Mouse (Mus musculus) ovary, postnatal 10 days (tissue): ENCODE data around the gene Immp2l.
"Not testable (repeated sequence)": the region's sequence is repeated elsewhere in the genome, so short reads cannot be mapped to it uniquely, and the experiment has no call there.

ENCODE experiments used
- DNase-seq: peaks from one replicate; pipeline ENCODE4 v3.0.0; 2022; ENCODE audit warnings: low spot score

The Immp2l gene

DNA sequence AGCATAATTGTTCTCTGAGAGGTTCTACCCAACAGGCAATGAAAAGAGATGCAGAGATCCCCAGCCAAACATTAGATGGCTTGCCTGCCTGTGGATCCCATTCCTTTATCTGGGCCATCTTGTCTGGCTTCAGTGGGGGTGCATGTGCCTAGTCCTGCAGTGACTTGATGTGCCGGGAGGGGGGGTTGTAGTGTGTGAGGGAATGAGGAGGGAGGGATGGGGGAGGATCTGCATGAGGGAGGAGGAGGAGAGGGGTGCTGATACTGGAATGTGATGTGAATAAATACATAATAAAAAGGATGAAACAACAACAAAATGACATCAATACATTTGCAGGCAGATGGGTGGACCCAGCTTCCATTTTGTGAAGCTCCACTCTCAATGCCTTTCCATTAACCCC, 658.3 kb downstream of the Immp2l start:
- no peak for DNase-seq

DNA sequence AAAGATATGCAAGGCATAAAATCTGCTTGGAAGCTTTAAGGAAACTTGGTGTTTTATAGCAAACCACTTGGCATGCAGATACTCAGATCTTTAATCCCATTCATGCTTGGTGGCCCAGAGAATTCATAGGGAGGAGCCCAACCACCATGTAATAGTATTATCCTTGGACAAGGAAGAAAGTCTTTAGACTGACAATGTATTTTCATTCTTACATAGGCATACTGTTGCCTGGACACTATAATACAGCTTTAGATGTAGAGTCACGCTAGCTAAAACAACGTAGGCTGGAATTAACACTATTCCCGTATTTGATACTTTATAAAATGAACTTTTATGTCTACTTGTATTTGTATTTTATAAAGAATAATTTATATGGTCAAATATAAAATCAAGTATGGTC, 665.9 kb downstream of the Immp2l start:
- DNase-seq: no peak

DNA sequence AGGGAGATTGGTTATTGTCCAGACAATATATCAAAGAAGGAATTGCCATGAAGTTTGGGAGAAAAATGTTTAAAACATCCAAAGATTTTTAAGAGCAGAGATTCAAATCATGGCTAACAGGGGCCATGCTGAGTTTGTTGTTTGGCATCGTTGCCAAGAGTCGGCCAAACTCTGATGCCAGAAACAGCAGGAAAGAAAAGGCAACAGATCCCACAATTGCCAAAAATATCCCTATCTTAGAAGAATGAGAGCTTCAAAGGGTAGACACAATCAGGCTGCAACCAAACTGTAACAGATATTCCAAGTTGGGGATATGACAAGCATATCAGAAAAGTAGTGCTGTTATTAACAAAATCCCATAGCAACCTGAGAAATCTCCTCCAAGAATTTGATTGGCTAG, 686.7 kb downstream of the Immp2l start:
- DNase-seq: no peak

DNA sequence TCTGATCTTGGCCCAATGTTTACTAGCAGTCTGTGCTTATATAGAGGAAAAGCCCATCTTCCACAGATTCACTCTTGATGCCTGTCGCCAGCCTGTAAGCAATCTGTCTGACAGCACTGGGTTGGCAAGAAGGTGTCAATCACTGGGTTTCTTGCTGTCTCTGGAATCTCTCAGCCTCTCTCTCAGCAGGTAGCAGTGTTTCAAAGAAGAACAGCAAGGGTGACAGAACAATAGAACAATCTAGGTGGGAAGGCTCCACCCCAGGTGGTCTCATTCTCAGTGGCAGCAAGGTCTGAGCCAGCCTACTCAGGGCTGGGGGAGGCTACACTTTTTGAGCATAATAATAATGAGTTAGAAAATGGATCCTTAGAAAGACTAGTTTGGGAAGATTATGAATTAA, 693.1 kb downstream of the Immp2l start:
- DNase-seq: no peak

DNA sequence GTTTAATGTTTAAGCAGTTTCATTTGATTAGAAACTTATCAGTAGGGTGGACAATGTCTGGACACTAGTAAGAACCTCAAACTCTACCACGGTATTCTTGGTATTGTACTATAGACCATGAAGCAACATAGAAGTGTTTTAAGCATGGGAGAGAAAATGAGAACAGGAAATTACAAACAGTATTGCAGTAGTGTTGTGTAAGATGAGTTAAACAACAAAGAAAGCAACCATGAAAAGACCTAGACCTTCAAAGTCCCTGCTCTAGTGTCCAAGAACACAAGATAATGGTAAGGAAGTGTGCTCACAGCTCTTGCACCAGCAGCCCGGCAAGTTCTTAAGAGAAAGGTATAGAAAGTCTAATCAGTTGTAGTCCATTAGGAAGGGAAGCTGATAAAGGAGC, 700.7 kb downstream of the Immp2l start:
- DNase-seq: no peak

DNA sequence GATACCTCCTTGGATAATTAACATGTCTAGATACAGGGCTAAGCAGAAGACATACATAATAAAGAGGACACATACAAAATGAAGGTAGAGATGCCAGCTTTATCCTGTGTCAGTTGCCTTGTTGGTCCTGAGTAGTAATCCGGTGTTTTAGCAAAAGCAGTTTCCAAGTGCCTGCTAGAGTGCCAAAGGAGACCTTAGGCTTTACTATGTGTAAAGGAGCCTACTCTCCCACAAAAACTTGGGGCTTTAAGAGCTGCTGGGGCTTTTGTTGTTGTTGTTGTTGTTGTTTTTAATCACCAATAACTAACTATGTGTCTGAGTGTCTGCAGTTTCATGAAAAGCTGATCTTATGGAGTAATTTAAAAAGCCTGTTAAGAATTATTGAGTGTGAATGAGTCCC, 702.8 kb downstream of the Immp2l start:
- no peak for DNase-seq

DNA sequence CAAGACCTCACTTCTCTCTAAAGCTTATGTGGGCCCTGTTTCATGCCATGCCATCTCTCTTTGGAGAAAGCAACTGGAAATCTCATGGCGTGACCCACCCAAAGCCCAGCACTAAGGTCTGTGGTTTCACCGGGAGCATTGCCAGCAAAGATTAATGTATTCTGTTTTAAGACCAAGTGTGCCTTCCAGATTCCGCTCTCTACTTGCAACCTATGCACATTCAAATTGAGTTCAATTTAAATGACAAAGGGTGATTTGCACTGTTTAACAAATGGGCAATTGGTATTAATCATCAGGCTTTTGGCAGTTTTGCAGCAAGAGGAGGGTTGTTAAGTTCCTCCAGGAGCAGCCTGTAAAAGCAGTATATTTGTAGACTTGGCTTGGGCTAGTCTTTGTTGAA, 703.3 kb downstream of the Immp2l start:
- DNase-seq: no peak

DNA sequence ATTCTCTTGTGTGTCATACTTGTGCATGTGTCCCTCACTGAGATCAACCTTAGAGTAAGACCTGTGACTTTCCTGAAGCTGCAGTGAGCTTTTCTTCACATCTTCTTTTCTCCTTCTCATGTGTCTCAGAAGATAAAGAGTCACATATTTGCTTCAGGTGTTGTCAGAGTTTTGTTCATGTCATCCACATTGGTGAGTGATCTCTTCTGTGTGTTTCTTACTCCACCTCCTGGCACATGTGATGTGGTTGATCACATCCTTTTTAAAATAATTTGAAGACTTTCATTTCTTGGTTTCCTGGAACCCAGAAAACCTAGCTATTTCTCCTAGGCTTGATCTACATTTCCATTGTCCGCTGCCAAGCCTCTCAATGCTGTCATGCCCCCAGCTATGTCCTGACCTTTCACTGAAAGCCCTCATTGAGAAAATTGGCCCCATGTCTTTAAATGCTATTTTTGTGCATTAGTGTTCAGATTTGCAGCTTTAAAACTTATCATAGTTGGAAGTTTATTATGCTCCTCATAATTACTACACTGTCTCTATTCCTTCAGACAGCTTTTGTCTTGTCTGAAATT, 704.0 kb downstream of the Immp2l start:
- DNase-seq: no peak

DNA sequence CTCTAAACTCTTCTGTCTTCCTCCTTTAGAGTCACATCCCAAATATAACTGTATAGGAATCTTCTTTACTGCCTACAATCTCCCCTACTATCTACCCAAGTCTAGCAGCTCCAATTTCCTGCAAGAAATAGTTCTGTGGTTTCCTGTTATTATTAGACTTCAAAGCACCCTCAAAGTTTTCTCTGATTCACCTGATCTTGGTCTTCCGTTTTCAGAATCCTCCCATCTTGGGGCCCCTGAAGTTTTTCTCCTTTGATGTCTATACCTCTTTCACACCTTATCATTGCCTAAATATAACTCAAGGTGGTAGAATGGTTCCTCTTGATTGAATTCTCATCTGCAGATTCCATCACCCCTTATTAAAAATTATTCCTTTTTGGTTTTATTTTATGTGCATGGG, 704.6 kb downstream of the Immp2l start:
- DNase-seq: no peak

DNA sequence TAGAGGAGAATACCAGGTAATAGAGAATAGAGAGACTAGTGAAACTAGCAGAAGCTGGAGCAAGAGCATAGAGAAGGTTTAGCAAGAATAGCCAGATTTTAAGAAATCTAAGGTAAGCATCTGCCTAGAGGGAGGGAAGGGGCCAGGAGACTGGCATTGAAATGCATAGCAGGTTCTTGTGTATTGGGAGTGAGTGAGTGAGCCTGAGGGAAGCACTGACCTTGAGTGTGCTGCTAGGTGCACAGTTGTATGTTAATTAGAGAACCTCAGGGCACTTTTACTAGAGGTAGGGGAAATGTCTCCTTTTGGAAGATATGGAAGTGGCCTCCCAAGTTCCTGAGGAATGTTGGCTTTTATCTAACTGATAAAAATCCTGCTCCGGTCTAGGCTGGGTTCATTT, 705.9 kb downstream of the Immp2l start:
- no peak for DNase-seq

DNA sequence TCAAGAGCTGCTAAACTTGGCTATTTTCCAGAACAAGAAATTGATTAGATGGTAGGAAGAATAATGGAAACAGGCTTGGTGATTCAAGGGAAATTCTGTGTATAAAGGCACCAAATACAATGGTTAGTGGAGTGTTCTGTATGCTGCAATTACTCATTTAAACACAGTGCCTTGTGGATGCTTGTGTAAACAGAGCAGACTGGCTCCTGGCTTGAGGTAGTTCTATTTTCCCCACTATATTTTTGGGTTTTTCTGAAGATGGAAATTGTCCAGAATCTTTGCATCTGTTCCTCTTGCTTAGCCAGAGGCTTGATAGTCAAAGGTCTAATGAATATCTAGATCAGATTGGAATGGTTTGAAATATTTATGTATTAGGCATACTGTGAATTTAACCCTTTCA, 709.3 kb downstream of the Immp2l start:
- DNase-seq: no peak

DNA sequence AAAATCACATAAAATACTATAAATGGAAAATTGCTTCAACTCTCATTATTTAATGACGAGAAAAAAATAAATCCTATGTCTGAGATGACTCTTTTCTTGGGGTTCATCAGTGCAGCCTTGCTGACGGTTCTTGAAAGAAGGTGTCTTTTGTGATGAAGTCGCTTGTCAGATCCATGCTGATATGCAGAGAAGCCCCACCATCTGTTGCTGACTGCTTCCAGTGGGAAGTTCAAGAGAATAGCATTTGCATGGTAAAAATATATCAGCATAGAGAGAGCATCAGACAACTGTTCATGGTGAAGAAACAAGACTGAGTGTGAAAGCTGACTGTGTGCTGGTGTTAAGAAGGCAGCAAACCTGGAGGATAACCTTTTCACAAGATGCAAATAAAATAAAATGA, 719.0 kb downstream of the Immp2l start:
- DNase-seq: no peak

DNA sequence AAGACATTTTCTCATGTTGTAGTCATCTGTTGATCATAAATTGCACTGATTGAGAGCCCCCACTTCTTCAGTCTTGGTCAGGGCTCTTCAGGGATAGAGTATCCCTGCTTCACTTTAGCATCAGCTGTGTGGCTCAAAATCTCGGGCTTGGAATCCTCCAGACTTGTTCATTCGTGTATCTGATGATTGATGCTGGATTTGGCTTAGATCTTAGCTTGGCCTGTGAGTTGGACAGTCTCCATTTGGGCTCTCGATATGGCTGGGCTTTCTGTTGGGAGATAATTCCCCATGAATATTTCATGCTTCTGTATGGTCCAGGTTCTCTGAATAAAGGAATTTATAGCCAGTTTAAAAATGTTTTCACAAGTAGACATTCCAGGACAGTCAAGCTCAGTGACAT, 739.5 kb downstream of the Immp2l start:
- no peak for DNase-seq

DNA sequence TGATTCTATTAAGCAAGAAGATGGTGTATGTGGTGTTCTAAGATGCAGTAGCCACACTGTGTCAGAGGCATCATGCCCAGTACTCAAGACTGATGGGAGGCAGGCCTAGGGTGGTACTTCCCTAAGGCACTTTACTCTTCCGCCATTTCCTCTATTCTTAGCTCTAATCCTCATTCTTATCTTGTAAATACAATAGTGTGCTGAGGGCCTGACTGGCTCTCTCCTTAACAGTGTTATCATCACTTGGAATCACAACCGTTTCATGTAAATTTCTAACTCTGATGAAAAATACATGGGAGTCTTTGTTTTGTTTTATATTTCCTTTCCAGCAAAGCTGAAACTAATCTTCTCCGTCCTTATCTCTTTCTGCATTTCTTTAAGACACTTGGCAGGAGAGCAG, 750.1 kb downstream of the Immp2l start:
- DNase-seq: no peak

DNA sequence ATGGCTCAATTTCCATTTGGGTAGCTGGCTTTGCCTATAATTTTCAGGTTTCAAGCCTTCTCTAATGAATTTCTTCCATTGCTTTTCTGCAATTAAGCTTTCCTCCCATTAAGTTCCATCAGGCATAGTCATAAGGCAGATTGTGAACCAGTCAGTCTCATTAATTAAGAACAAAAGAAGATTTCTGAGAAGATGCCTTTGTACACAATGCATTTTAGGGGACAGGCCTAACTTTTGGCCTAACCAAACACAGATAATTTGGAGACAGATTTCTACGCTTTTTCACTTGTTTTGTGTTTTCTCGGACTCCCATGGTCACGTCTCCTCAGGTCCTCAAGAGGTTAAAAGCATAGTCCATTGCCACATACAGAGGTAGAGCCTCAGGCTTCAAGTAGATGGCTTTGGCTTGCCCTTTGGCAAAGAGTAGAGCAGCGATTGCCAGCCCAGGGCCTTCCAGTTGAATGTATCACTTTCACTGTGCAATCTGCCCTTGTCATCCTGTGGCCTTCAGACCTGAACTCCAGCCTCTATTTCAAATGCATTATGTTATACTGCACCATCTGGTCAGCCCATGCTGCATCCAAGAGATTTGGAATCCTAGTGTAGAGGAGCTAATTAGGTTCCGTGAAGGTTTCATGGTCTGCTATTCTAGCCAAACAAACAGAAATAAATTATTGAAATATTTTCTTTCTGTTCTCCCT, 750.9 kb downstream of the Immp2l start:
- no peak for DNase-seq

DNA sequence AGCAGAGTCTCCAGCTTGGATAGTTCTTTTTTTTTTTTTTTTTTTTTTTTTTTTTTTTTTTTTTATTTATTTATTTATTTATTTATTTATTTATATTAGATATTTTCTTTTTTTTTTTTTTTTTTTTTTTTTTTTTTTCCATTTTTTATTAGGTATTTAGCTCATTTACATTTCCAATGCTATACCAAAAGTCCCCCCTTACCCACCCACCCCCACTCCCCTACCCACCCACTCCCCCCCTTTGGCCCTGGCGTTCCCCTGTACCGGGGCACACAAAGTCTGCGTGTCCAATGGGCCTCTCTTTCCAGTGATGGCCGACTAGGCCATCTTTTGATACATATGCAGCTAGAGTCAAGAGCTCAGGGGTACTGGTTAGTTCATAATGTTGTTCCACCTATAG, 753.9 kb downstream of the Immp2l start:
- DNase-seq: not testable (repeated sequence)

DNA sequence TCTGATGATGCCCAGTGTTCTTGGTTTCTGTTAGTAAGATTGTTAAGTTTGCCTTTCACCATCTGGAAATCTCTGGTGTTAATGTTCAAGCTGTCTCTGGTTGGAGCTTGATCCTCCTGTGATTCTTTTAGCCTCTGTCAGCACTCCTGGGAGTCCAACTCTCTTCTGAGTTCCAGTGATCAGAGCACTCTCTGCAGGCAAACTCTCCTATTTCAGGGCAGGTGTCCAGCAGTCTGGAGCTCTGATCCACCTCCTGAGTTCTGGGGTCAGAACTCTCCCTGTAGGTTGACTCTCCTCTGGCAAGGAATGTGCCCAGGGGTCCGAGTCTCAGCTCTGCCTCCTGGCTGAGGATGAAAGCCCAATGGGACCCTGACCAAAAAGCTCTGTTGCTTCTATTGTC, 769.8 kb downstream of the Immp2l start:
- not testable (repeated sequence) for DNase-seq

DNA sequence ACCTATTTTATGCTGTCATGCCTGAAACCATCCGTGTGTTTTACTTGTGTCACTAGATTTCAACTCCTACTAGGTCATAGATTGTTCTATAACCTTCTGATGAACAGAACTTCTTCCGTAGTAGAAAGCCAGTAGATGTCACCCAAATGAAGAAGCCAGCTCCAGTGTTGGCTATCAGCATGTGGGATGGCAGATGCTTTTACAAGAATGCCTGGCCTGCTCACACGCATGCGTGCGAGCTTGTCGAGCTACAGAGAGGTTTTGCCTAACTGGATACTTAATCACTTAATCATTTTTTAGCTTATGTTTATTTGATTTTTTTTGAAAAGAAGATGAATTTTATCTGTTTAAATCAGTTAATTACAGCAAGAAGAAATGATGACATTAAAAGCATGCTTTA, 805.6 kb downstream of the Immp2l start:
- no peak for DNase-seq

DNA sequence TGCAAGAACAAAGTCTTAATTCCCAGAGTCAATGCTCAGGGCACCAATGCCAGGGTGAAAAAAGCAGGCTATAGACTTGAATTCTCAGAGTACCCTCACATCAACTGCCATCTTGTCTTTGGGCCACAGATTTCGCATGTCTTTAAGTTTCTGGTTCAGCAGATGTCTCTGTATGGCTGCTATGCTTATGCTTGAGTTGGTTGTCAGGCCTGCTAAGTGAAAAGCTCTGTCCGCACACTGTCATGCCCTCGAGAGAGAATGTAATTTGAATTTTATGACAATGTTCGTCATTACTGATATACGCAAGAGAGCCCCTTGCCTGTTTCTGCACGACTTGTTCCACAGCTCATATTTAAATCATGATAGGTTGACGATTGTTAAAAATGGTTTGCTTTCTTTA, 807.8 kb downstream of the Immp2l start:
- DNase-seq: no peak

DNA sequence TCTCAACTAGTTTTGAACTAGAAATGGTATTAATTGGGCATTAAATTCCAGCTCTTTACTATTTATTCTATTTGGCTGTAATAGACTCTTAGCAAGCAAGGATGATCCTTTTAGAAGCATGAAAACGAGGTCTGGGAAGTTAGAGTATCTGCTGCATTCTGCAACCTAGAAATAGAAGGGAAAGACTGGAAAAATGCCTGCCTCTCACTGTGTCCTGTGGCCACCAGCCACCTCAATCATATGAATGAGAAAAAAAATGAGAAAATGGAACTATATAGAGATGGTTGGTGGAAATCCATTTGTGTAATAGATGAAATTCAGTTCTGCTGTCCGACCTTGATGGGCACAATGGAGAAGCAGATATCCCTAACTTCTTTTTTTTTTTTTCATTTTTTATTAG, 810.8 kb downstream of the Immp2l start:
- DNase-seq: no peak

DNA sequence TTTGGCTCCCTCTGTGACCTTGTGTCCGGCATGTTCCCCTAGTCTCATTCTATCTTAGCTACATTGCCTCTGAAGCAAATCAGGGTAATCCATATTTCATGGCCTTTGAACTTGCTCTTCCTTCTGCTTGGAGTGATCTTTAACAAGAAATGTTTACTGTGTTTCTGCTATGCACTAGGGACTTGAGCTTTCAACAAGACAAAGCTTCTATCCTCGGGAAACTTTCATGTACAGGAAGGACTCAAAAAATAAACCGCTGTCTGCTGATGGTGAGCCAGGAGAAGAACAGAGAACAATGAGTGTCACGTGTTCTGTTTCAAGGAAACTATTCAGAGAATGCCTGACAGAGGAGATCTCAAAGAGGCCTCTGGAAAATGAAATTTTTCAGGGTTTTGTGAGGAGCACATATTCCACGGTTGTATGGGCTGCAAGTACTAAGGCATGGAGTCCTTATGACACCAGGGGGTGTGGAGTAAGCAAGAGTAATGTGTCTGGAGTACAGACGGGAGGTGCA, 814.5 kb downstream of the Immp2l start:
- DNase-seq: no peak

DNA sequence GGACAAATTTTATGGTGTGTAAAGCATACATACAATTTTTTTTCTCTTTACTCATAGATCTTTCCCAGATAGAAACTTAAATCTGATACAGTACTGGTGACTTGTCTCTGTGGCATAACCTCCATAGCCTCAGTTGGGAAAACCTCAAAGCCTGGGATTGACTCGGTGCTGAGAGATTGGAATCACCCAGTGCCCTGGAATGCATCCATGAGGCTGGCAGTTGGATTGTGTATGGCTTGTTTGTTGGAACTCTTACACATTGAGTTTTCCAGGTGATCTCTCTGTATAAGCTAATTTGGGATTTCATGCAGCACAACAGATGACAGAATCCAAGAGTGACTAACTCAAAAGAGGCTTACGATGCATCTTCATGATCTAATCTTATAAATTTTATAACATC, 815.4 kb downstream of the Immp2l start:
- DNase-seq: no peak

DNA sequence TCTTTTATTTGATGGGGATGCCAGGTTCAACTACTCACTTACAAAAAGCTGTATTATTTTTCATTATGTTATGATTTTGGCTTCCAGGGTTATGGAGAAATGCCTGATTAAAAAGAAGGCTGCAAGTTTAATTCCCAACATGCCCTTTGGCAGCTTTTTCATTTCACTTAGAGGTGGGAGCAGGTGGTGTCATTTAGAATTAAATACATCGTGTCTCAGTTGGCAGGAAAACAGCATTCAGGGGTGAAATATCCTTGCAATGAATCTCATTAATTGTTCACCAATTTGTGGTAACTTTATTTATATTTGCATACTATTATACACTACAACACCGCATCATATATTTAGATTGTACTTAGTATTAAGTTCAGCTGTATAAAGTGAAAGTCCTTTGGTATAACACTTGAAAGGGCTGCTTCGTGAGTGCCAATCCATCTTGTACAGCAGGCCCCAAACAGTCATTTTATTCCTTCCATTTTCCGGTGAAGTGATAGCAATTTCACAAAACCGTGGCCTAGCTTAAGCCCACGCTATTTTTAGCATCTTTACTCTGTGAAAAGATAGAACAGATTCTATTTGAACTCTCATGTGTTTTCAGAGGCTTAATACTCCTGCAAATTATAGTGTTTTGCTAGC, 818.9 kb downstream of the Immp2l start:
- no peak for DNase-seq
